Mouse (Mus musculus): Measurements from ENCODE around the gene Lst1.

GRCm38 (mm10) chr17:35186681-35187080 is 1.6 kb downstream of the Lst1 start:
- TF ChIP-seq CTCF (IDR thresholded peaks at IDR 0.05; ENCODE audit: low read depth, low read length) (no peak), TAL1 (conservative IDR thresholded peaks at IDR 0.05; ENCODE audit: low read depth, low read length) (no peak), POLR2AphosphoS5 (IDR thresholded peaks at IDR 0.05; ENCODE audit: insufficient replicate concordance, low read depth, low read length) (no peak), GATA1 (IDR thresholded peaks at IDR 0.05; ENCODE audit: borderline replicate concordance, low read length) (no peak)

All from G1E (cell line).